Mouse (Mus musculus) kidney, adult 2 months (tissue): ENCODE data around the gene Klhl33. TPM values are rescaled to one million over a fixed set of nuclear protein-coding genes. Genes with fewer than 3 reads are reported as not detected.
"Not testable (repeated sequence)": the region's sequence is repeated elsewhere in the genome, so short reads cannot be mapped to it uniquely, and the experiment has no call there.

Experiments used
- DNase-seq: peaks from one replicate; pipeline ENCODE4 v3.0.0; 2021
- H3K27ac ChIP-seq: fragments of 200-500 bp; 2 replicates; pipeline ENCODE4 v1.5.1; 2012; ENCODE audit warnings: low read depth, low read length, control low read depth, inconsistent platforms; ENCODE audit not compliant: insufficient read depth
- H3K27me3 ChIP-seq: fragments of 200-500 bp; replicated peaks from 2 replicates; pipeline ENCODE4 v1.6.1; 2012; ENCODE audit warnings: mild to moderate bottlenecking, moderate library complexity, low read length, inconsistent platforms; ENCODE audit not compliant: control insufficient read depth, insufficient read depth
- H3K36me3 ChIP-seq: fragments of 200-500 bp; 2 replicates; pipeline ENCODE4 v1.6.1; 2012; ENCODE audit warnings: mild to moderate bottlenecking, moderate library complexity, low read length, inconsistent platforms; ENCODE audit not compliant: control insufficient read depth, insufficient read depth
- H3K4me1 ChIP-seq: fragments of 200-500 bp; 2 replicates; pipeline ENCODE4 v1.6.1; 2011; ENCODE audit warnings: low read length; ENCODE audit not compliant: control insufficient read depth, insufficient read depth
- H3K4me3 ChIP-seq: fragments of 200-500 bp; 2 replicates; pipeline ENCODE4 v1.5.1; 2011; ENCODE audit warnings: mild to moderate bottlenecking, low read depth, low read length, control low read depth; ENCODE audit not compliant: insufficient read depth
- CTCF ChIP-seq: fragments of 200-500 bp; conservative IDR thresholded peaks from 2 replicates; pipeline ENCODE4 v1.5.1; 2011; ENCODE audit warnings: low read depth, mild to moderate bottlenecking, control low read depth, low read length, moderate library complexity, mixed read lengths; ENCODE audit not compliant: insufficient read depth, insufficient read length
- POLR2A ChIP-seq: fragments of 200-500 bp; IDR thresholded peaks from one replicate; pipeline ENCODE4 v1.6.1; 2011; ENCODE audit warnings: low read depth, low read length, control low read depth
- WGBS: fragments of 180-500 bp; shearing (Covaris S2); methylation state at CpG from one replicate; pipeline ENCODE4 v1.1.7; 2018; 5-methylcytosine and 5-hydroxymethylcytosine counted together
- polyA plus RNA-seq: library from polyadenylated mRNA; depleted of rRNA; stranded (reverse); fragments of >200 nt; gene quantifications from 2 replicates; pipeline ENCODE4 v1.2.3, GENCODE M21; 2012; rRNA removed

Gene Klhl33
- polyA plus RNA-seq, 1 experiment, result 1.2 TPM

GRCm38 (mm10) chr14:50869889-50870804 lies 27.2 kb downstream of the Klhl33 start, which contains the start of gene Tep1:
TSS of gene Tep1 (minus strand) at chr14:50870560.
- Histone ChIP-seq H3K27ac (peak within 1 kb of the TSS; percentile 83), H3K36me3 (no peaks in the 10 kb centered on the region), H3K4me1 (peaks cover 3% of the 10 kb centered on the region; the same call in 1 of the 2 replicates), H3K27me3 (no peaks in the 10 kb centered on the region), H3K4me3 (peak within 1 kb of the TSS; percentile 94)
- DNase-seq, result peak; percentile 82
- TF ChIP-seq POLR2A, result peak; percentile 22
- no peak for TF ChIP-seq CTCF
- 4% methylated on average over 32 of the region's 32 CpGs for WGBS

GRCm38 (mm10) chr14:50868656-50869055 lies 28.7 kb downstream of the Klhl33 start:
- no peaks in the 10 kb centered on the region for H3K27me3 ChIP-seq
- H3K4me1 ChIP-seq, result peaks cover 3% of the 10 kb centered on the region; the same call in 1 of the 2 replicates
- no peak overlapping the region for H3K27ac ChIP-seq
- H3K36me3 ChIP-seq, result no peaks in the 10 kb centered on the region
- no peak overlapping the region for H3K4me3 ChIP-seq
- 90% methylated on average over 5 of the region's 5 CpGs for WGBS
- DNase-seq, result no peak
- TF ChIP-seq POLR2A, result no peak
- TF ChIP-seq CTCF, result no peak

GRCm38 (mm10) chr14:50868211-50868610 lies 29.1 kb downstream of the Klhl33 start:
- Histone ChIP-seq H3K36me3 (no peaks in the 10 kb centered on the region), H3K4me1 (peaks cover 3% of the 10 kb centered on the region; the same call in 1 of the 2 replicates), H3K4me3 (no peak overlapping the region), H3K27me3 (no peaks in the 10 kb centered on the region), H3K27ac (no peak overlapping the region)
- 70% methylated on average over 4 of the region's 4 CpGs for WGBS
- no peak for DNase-seq
- TF ChIP-seq CTCF, result no peak
- TF ChIP-seq POLR2A, result no peak

- 78% methylated on average over 3 of the region's 3 CpGs for WGBS
- Histone ChIP-seq H3K27me3 (no peaks in the 10 kb centered on the region), H3K36me3 (0 out of 2 replicates have a peak, but pooled peaks cover 3% of the 10 kb centered on the region), H3K4me1 (peaks cover 3% of the 10 kb centered on the region; the same call in 1 of the 2 replicates), H3K4me3 (no peak overlapping the region), H3K27ac (no peak overlapping the region)
- TF ChIP-seq POLR2A (no peak), CTCF (no peak)
- no peak for DNase-seq
Observed at GRCm38 (mm10) chr14:50866966-50867365, 30.3 kb downstream of the Klhl33 start.

GRCm38 (mm10) chr14:50865005-50865404 lies 32.3 kb downstream of the Klhl33 start:
- DNase-seq, H3K4me3 ChIP-seq, H3K36me3 ChIP-seq, H3K27me3 ChIP-seq, H3K27ac ChIP-seq, H3K4me1 ChIP-seq: not testable (repeated sequence)

GRCm38 (mm10) chr14:50862641-50863040 lies 34.7 kb downstream of the Klhl33 start:
- H3K36me3 ChIP-seq, result peaks cover 6% of the 10 kb centered on the region
- no peaks in the 10 kb centered on the region for H3K27me3 ChIP-seq
- no peaks in the 10 kb centered on the region for H3K4me1 ChIP-seq
- no peak overlapping the region for H3K27ac ChIP-seq
- no peak for DNase-seq
- WGBS, result 92% methylated on average over 10 of the region's 10 CpGs
- no peak overlapping the region for H3K4me3 ChIP-seq
- TF ChIP-seq CTCF (no peak), POLR2A (no peak)

- no peak for DNase-seq
- no peaks in the 10 kb centered on the region for H3K4me1 ChIP-seq
- no peak overlapping the region for H3K4me3 ChIP-seq
- H3K36me3 ChIP-seq, result peaks cover 9% of the 10 kb centered on the region
- 79% methylated on average over 5 of the region's 5 CpGs for WGBS
- no peak overlapping the region for H3K27ac ChIP-seq
- no peak for TF ChIP-seq POLR2A
- no peak for TF ChIP-seq CTCF
- no peaks in the 10 kb centered on the region for H3K27me3 ChIP-seq
Observed at GRCm38 (mm10) chr14:50855788-50856187, 41.5 kb downstream of the Klhl33 start.

Other genes starting within 250 kb of the Klhl33 start
- not detected in 2 replicates for gene Olfr747, start 204.3 kb downstream of the Klhl33 start, polyA plus RNA-seq
- not detected in 2 replicates for gene Olfr748, start 190.1 kb downstream of the Klhl33 start, polyA plus RNA-seq
- not detected in 2 replicates for gene Olfr749, start 152.4 kb downstream of the Klhl33 start, polyA plus RNA-seq
- 24.5 and 25.8 TPM in 2 replicates for gene Ttc5, start 112.0 kb downstream of the Klhl33 start, polyA plus RNA-seq
- not detected in 2 replicates for gene Ccnb1ip1, start 89.8 kb downstream of the Klhl33 start, polyA plus RNA-seq
- 12.0 and 12.6 TPM in 2 replicates for gene Parp2, start 89.7 kb downstream of the Klhl33 start, polyA plus RNA-seq
- gene Tep1, start 26.9 kb downstream of the Klhl33 start, polyA plus RNA-seq, result 17.6 and 18.8 TPM in 2 replicates
- gene Osgep, start 27.4 kb upstream of the Klhl33 start, polyA plus RNA-seq, result 54.6 and 77.8 TPM in 2 replicates
- 24.0 and 31.3 TPM in 2 replicates for gene Apex1, start 27.5 kb upstream of the Klhl33 start, polyA plus RNA-seq
- gene Pip4p1, start 33.3 kb upstream of the Klhl33 start, polyA plus RNA-seq, result 68.1 and 79.3 TPM in 2 replicates
- 79.2 and 91.3 TPM in 2 replicates for gene Pnp, start 33.6 kb upstream of the Klhl33 start, polyA plus RNA-seq
- gene Gm49342, start 47.0 kb upstream of the Klhl33 start, polyA plus RNA-seq, result 42.3 and 52.8 TPM in 2 replicates
- 0.54 and 0.56 TPM in 2 replicates for gene Pnp2, start 58.5 kb upstream of the Klhl33 start, polyA plus RNA-seq
- not detected in 2 replicates for gene Rnase10, start 110.2 kb upstream of the Klhl33 start, polyA plus RNA-seq
- not detected in 2 replicates for gene Rnase9, start 144.4 kb upstream of the Klhl33 start, polyA plus RNA-seq
- not detected in 2 replicates for gene Rnase11, start 152.7 kb upstream of the Klhl33 start, polyA plus RNA-seq
- not detected in 2 replicates for gene Rnase12, start 160.2 kb upstream of the Klhl33 start, polyA plus RNA-seq
- not detected in 2 replicates for gene Olfr750, start 176.9 kb upstream of the Klhl33 start, polyA plus RNA-seq
- gene Rnase4, start 193.6 kb upstream of the Klhl33 start, polyA plus RNA-seq, result 35.1 and 41.2 TPM in 2 replicates
- gene Ang, start 193.6 kb upstream of the Klhl33 start, polyA plus RNA-seq, result 4.7 and 5.1 TPM in 2 replicates
- 0.42 and 0.64 TPM in 2 replicates for gene Eddm3b, start 216.9 kb upstream of the Klhl33 start, polyA plus RNA-seq
- gene Rnase6, start 226.4 kb upstream of the Klhl33 start, polyA plus RNA-seq, result 3.4 and 8.5 TPM in 2 replicates
- gene Rnase1, start 249.3 kb upstream of the Klhl33 start, polyA plus RNA-seq, result 0.25 and 0.39 TPM in 2 replicates